Mouse (Mus musculus) liver, embryonic 11.5 days (tissue): Measurements from ENCODE around the gene Mast1. TPM values are rescaled to one million over a fixed set of nuclear protein-coding genes. Genes with fewer than 3 reads are reported as not detected.

Source experiments
- ATAC-seq: fragments of 200-750 bp; cut with Nextera tagmentation; replicated peaks from 2 replicates; pipeline ENCODE4 v1.8.0; 2017; ENCODE audit warnings: moderate number of reproducible peaks, mild to moderate bottlenecking, moderate TSS enrichment, moderate library complexity; ENCODE audit not compliant: low FRiP score
- DNase-seq: peaks from one replicate; pipeline ENCODE4 v3.0.0-alpha.2; 2017; ENCODE audit warnings: low spot score
- H3K27ac ChIP-seq: fragments of 300-500 bp; sonication (generic); 2 replicates; pipeline ENCODE4 v1.5.1; 2014; ENCODE audit warnings: mild to moderate bottlenecking, low read depth, low read length, control low read depth
- H3K27me3 ChIP-seq: fragments of 300-500 bp; sonication (generic); replicated peaks from 2 replicates; pipeline ENCODE4 v1.6.1; 2014; ENCODE audit warnings: low read length, mixed read lengths; ENCODE audit not compliant: control insufficient read depth, insufficient read depth
- H3K36me3 ChIP-seq: fragments of 300-500 bp; sonication (generic); 2 replicates; pipeline ENCODE4 v1.6.1; 2014; ENCODE audit warnings: mild to moderate bottlenecking, low read length, moderate library complexity, mixed read lengths; ENCODE audit not compliant: control insufficient read depth, insufficient read depth
- H3K4me1 ChIP-seq: fragments of 300-500 bp; sonication (generic); replicated peaks from 2 replicates; pipeline ENCODE4 v1.6.1; 2014; ENCODE audit warnings: low read length, mixed read lengths; ENCODE audit not compliant: control insufficient read depth, insufficient read depth
- H3K4me2 ChIP-seq: fragments of 300-500 bp; sonication (generic); 2 replicates; pipeline ENCODE4 v1.6.1; 2014; ENCODE audit warnings: mild to moderate bottlenecking, control low read depth, moderate library complexity
- H3K4me3 ChIP-seq: fragments of 300-500 bp; sonication (generic); 2 replicates; pipeline ENCODE4 v1.5.1; 2014; ENCODE audit warnings: low read depth, low read length, control low read depth
- H3K9ac ChIP-seq: fragments of 300-500 bp; sonication (generic); 2 replicates; pipeline ENCODE4 v1.6.1; 2014; ENCODE audit warnings: low read depth, low read length, control low read depth
- H3K9me3 ChIP-seq: fragments of 300-500 bp; sonication (generic); 2 replicates; pipeline ENCODE4 v1.6.1; 2016; ENCODE audit warnings: low read length, inconsistent platforms, mixed read lengths; ENCODE audit not compliant: control insufficient read depth
- whole genome bisulfite sequencing: fragments of 180-500 bp; shearing (Covaris S2); extraction: QIAGEN DNeasy Blood & Tissue Kit; methylation state at CpG from one replicate; pipeline ENCODE4 v1.1.7; 2014; 5-methylcytosine and 5-hydroxymethylcytosine counted together
- polyA plus RNA-seq: library from polyadenylated mRNA; unstranded; fragments of >200 nt; fragmentation: Nextera tagmentation; extraction: Ambion mirVana; gene quantifications from 2 replicates; pipeline ENCODE4 v1.2.1, GENCODE M21; 2014

Gene Mast1
- polyA plus RNA-seq, 1 experiment from 2014 or later: 0.29 TPM

DNA sequence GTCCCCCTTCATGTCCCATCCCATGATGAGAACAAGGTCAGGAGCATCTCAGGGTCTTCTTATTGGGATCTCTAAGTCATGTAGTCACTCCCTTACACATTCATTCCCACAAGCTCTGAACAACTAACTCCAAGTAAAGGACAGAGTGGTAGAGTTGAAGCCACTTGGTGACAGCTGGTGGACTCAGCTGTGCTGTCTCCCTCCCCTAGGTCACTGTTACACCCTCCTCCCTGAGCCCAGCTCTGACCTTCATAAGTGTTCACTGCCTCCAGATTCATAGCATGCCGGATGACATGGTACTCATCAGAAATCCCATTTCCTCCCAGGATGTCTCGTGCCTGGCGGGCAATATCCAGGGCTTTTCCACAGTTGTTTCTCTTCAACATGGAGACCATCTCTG lies 48.9 kb downstream of the Mast1 start:
- no peak overlapping the region for H3K9ac ChIP-seq
- no peak for ATAC-seq

DNA sequence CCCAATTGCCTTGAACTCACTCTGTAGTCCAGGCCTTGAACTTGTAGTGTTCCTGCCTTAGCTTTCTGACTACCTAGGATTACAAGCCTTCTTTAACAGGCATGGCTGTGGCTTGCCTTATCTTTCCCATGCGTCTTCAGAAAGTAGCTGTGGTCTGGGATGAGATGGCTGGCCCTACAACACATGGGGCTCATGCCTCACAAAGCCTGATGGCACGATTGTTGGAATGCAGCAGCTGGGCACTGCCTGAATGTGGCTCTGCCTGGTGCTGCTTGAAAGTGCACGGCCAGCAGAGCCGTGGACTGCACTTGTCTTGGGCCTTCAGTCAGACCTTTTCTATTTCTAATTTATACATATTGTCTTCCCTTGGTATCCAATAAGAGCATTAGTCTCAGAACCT lies 52.4 kb downstream of the Mast1 start:
- Histone ChIP-seq H3K4me1 (no peaks in the 10 kb centered on the region; the same call in 1 of the 2 replicates), H3K36me3 (peaks cover 19% of the 10 kb centered on the region; the same call in 1 of the 2 replicates), H3K9ac (no peak overlapping the region), H3K4me2 (no peak overlapping the region), H3K27ac (no peak overlapping the region), H3K27me3 (no peaks in the 10 kb centered on the region), H3K4me3 (no peak overlapping the region), H3K9me3 (no peaks in the 10 kb centered on the region)
- 72% methylated on average over 4 of the region's 4 CpGs for WGBS
- ATAC-seq (no peak; the same call in 1 of the 2 replicates), DNase-seq (no peak)

More for the DNA sequence above, 48.9 kb downstream of the Mast1 start:
- Histone ChIP-seq H3K36me3 (peaks cover 26% of the 10 kb centered on the region; the same call in 1 of the 2 replicates), H3K4me1 (peaks cover 10% of the 10 kb centered on the region), H3K4me3 (no peak overlapping the region), H3K4me2 (no peak overlapping the region), H3K27me3 (no peaks in the 10 kb centered on the region), H3K27ac (no peak overlapping the region), H3K9me3 (no peaks in the 10 kb centered on the region)
- DNase-seq: no peak
- WGBS: 87% methylated on average over 3 of the region's 3 CpGs

GRCm38 (mm10) chr8:84878915-84879314 lies 58.2 kb downstream of the Mast1 start:
- Histone ChIP-seq H3K27ac (no peak overlapping the region), H3K9me3 (no peaks in the 10 kb centered on the region), H3K4me3 (no peak overlapping the region), H3K4me2 (no peak overlapping the region), H3K36me3 (no peaks in the 10 kb centered on the region; the same call in 1 of the 2 replicates), H3K27me3 (no peaks in the 10 kb centered on the region), H3K4me1 (peaks cover 10% of the 10 kb centered on the region), H3K9ac (no peak overlapping the region)
- ATAC-seq (peak; percentile 57; the same call in 1 of the 2 replicates), DNase-seq (no peak)
- 75% methylated on average over 1 of the region's 1 CpGs for WGBS

GRCm38 (mm10) chr8:84877297-84878035 lies 59.7 kb downstream of the Mast1 start:
- ATAC-seq: no peak
- H3K27me3 ChIP-seq: no peaks in the 10 kb centered on the region
- peaks cover 19% of the 10 kb centered on the region for H3K4me1 ChIP-seq
- H3K9me3 ChIP-seq: no peaks in the 10 kb centered on the region
- no peak overlapping the region for H3K9ac ChIP-seq
- DNase-seq: no peak
- no peak overlapping the region for H3K27ac ChIP-seq
- 77% methylated on average over 3 of the region's 3 CpGs for WGBS
- no peak overlapping the region for H3K4me3 ChIP-seq
- H3K4me2 ChIP-seq: no peak overlapping the region
- H3K36me3 ChIP-seq: no peaks in the 10 kb centered on the region; the same call in 1 of the 2 replicates

GRCm38 (mm10) chr8:84874339-84874738 lies 62.8 kb downstream of the Mast1 start:
- H3K4me2 ChIP-seq: no peak overlapping the region; the same call in 1 of the 2 replicates
- H3K36me3 ChIP-seq: 0 out of 2 replicates have a peak, but pooled peaks cover 2% of the 10 kb centered on the region
- H3K4me1 ChIP-seq: peaks cover 29% of the 10 kb centered on the region
- peak overlapping the region; percentile 43; the same call in 1 of the 2 replicates for H3K27ac ChIP-seq
- WGBS: 69% methylated on average over 3 of the region's 3 CpGs
- H3K4me3 ChIP-seq: no peak overlapping the region
- H3K9ac ChIP-seq: no peak overlapping the region
- DNase-seq: no peak
- H3K9me3 ChIP-seq: no peaks in the 10 kb centered on the region
- H3K27me3 ChIP-seq: no peaks in the 10 kb centered on the region
- ATAC-seq: no peak

- no peak overlapping the region for H3K27ac ChIP-seq
- no peaks in the 10 kb centered on the region for H3K9me3 ChIP-seq
- ATAC-seq (no peak), DNase-seq (no peak)
- WGBS: 72% methylated on average over 4 of the region's 4 CpGs
- H3K27me3 ChIP-seq: no peaks in the 10 kb centered on the region
- H3K4me1 ChIP-seq: peaks cover 29% of the 10 kb centered on the region
- peak overlapping the region; percentile 68 for H3K9ac ChIP-seq
- peak overlapping the region; percentile 55 for H3K4me3 ChIP-seq
- peak overlapping the region; percentile 99 for H3K4me2 ChIP-seq
- peaks cover 8% of the 10 kb centered on the region for H3K36me3 ChIP-seq
Observed at GRCm38 (mm10) chr8:84873016-84873415, 64.1 kb downstream of the Mast1 start.

GRCm38 (mm10) chr8:84872309-84872965 lies 64.7 kb downstream of the Mast1 start:
- H3K9ac ChIP-seq: peak overlapping the region; percentile 68
- H3K4me1 ChIP-seq: peaks cover 29% of the 10 kb centered on the region
- peak overlapping the region; percentile 80 for H3K27ac ChIP-seq
- no peaks in the 10 kb centered on the region for H3K9me3 ChIP-seq
- 3% methylated on average over 54 of the region's 54 CpGs for WGBS
- peak overlapping the region; percentile 55 for H3K4me3 ChIP-seq
- peaks cover 14% of the 10 kb centered on the region for H3K36me3 ChIP-seq
- ATAC-seq (peak; percentile 67), DNase-seq (peak; percentile 53)
- peak overlapping the region; percentile 99 for H3K4me2 ChIP-seq
- H3K27me3 ChIP-seq: no peaks in the 10 kb centered on the region

- WGBS: 11% methylated on average over 43 of the region's 46 CpGs
- peaks cover 17% of the 10 kb centered on the region for H3K36me3 ChIP-seq
- peak within 1 kb of the TSS; percentile 55 for H3K4me3 ChIP-seq
- ATAC-seq: peak; percentile 78
- peak within 1 kb of the TSS; percentile 99 for H3K4me2 ChIP-seq
- DNase-seq: peak; percentile 86
- H3K27ac ChIP-seq: peak within 1 kb of the TSS; percentile 80
- peak within 1 kb of the TSS; percentile 68 for H3K9ac ChIP-seq
- no peaks in the 10 kb centered on the region for H3K9me3 ChIP-seq
- H3K27me3 ChIP-seq: no peaks in the 10 kb centered on the region
- peaks cover 26% of the 10 kb centered on the region for H3K4me1 ChIP-seq
Observed at GRCm38 (mm10) chr8:84871376-84872308, 65.5 kb downstream of the Mast1 start, which contains the start of gene Syce2. TSS of gene Syce2 (plus strand) at chr8:84872111.
